Mouse (Mus musculus) embryonic facial prominence, embryonic 11.5 days (tissue): ENCODE measurements at regions not wholly inside any gene's neighbourhood (a gene's known extent, or its start where the extent isn't known, plus 50 kb on each side); places are given as distances from the start of the nearest gene placed in this dataset.

Source experiments
- ATAC-seq: fragments of 200-750 bp; cut with Nextera tagmentation; replicated peaks from 2 replicates; pipeline ENCODE4 v1.8.0; 2017; ENCODE audit warnings: low read depth; ENCODE audit not compliant: insufficient number of reproducible peaks, low FRiP score, low TSS enrichment
- DNase-seq: peaks from one replicate; pipeline ENCODE4 v3.0.0-alpha.2; 2015; ENCODE audit warnings: low spot score
- H3K27ac ChIP-seq: fragments of 300-500 bp; sonication (generic); replicated peaks from 2 replicates; pipeline ENCODE4 v1.5.1; 2014; ENCODE audit warnings: mild to moderate bottlenecking, low read depth, low read length, control low read depth
- H3K27me3 ChIP-seq: fragments of 300-500 bp; sonication (generic); 2 replicates; pipeline ENCODE4 v1.6.1; 2014; ENCODE audit warnings: mild to moderate bottlenecking, low read length, moderate library complexity, mixed read lengths; ENCODE audit not compliant: control insufficient read depth, insufficient read depth
- H3K36me3 ChIP-seq: fragments of 300-500 bp; sonication (generic); replicated peaks from 2 replicates; pipeline ENCODE4 v1.6.1; 2014; ENCODE audit warnings: low read depth, mild to moderate bottlenecking, low read length, moderate library complexity, mixed read lengths; ENCODE audit not compliant: control insufficient read depth, insufficient read depth
- H3K4me1 ChIP-seq: fragments of 300-500 bp; sonication (generic); 2 replicates; pipeline ENCODE4 v1.6.1; 2014; ENCODE audit warnings: low read length, mixed read lengths; ENCODE audit not compliant: control insufficient read depth, insufficient read depth
- H3K4me2 ChIP-seq: fragments of 300-500 bp; sonication (generic); 2 replicates; pipeline ENCODE4 v1.6.1; 2014; ENCODE audit warnings: low read depth, mild to moderate bottlenecking, control low read depth, low read length, moderate library complexity
- H3K4me3 ChIP-seq: fragments of 300-500 bp; sonication (generic); 2 replicates; pipeline ENCODE4 v1.5.1; 2014; ENCODE audit warnings: low read depth, low read length, control low read depth
- H3K9ac ChIP-seq: fragments of 300-500 bp; sonication (generic); replicated peaks from 2 replicates; pipeline ENCODE4 v1.6.1; 2014; ENCODE audit warnings: mild to moderate bottlenecking, control low read depth, low read length
- H3K9me3 ChIP-seq: fragments of 300-500 bp; sonication (generic); replicated peaks from 2 replicates; pipeline ENCODE4 v1.6.1; 2016; ENCODE audit warnings: mild to moderate bottlenecking, low read length, inconsistent platforms, mixed read lengths; ENCODE audit not compliant: control insufficient read depth
- WGBS: fragments of 180-500 bp; shearing (Covaris S2); extraction: QIAGEN DNeasy Blood & Tissue Kit; methylation state at CpG from one replicate; pipeline ENCODE4 v1.1.7; 2014; 5-methylcytosine and 5-hydroxymethylcytosine counted together

DNA sequence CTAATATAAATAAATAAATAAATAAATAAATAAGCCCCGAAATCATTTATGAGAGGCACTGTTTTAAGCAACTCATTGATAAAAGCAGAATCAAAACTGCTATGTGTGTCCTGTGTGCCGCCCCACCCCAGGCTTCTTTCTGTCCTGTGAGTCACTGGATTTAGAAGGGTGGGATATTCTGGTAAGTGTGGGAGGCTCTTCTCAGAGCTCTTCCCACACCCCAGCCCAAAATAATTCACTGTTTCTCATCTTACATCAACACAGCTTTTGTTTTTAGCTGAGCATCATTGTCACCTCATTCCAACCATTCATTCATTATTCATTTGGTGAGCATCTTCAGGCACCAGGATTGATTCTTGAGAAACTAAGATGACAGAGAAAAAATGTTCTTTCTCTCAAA is 118.4 kb downstream of the Barx2 start:
- no peaks in the 10 kb centered on the region for H3K9me3 ChIP-seq
- H3K27me3 ChIP-seq: no peaks in the 10 kb centered on the region
- no peak overlapping the region for H3K9ac ChIP-seq
- H3K27ac ChIP-seq: no peak overlapping the region
- DNase-seq (no peak), ATAC-seq (no peak)
- H3K4me3 ChIP-seq: no peak overlapping the region
- WGBS: 87% methylated on average over 2 of the region's 2 CpGs
- H3K4me1 ChIP-seq: no peaks in the 10 kb centered on the region
- H3K4me2 ChIP-seq: no peak overlapping the region
- H3K36me3 ChIP-seq: no peaks in the 10 kb centered on the region

DNA sequence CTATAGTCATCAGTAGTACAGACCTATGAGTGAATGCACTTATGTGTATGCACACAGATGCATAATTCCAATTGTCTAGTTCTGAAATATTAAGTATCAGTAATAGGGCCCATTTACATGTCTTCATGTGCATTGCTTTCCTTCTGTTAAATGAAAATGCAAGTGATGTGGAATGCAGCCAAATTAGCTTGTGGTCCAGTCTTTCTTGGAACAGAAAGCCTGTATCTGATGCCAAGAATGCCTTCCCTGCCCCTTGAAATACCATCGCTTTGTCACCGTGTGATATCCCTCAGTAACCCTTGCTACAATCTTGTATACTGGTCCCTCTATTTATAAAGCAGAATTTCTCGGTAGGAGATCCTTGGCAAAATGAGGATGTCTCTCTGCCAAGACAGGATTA is 137.3 kb downstream of the Barx2 start:
- H3K9ac ChIP-seq: no peak overlapping the region
- H3K4me2 ChIP-seq: no peak overlapping the region
- no peak for DNase-seq
- no peaks in the 10 kb centered on the region for H3K27me3 ChIP-seq
- H3K4me1 ChIP-seq: no peaks in the 10 kb centered on the region
- no peaks in the 10 kb centered on the region for H3K36me3 ChIP-seq
- WGBS: 93% methylated on average over 3 of the region's 3 CpGs
- no peak for ATAC-seq
- H3K4me3 ChIP-seq: no peak overlapping the region
- H3K9me3 ChIP-seq: no peaks in the 10 kb centered on the region
- no peak overlapping the region for H3K27ac ChIP-seq

DNA sequence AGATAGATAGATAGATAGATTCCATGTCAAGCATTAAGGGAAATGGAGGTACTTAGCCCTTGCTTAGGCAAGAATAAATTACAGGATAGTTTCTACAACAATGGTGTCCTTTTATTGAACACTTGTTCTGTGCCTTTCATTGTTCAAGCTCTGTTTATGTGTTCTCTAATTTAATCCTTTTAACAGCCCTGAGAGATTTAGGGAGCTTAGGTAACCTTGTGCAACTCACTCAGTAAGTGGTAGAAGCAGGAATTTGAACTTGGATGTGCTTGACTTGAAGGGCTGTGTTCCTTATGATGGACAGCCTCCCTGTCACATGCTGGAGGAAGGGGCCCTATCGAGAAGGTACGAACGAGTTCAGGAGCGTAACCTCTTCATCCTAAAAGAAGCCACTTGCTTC is 147.9 kb downstream of the Barx2 start:
- H3K9ac ChIP-seq: no peak overlapping the region
- no peaks in the 10 kb centered on the region for H3K4me1 ChIP-seq
- H3K4me3 ChIP-seq: no peak overlapping the region
- no peaks in the 10 kb centered on the region for H3K27me3 ChIP-seq
- DNase-seq (no peak), ATAC-seq (no peak)
- WGBS: 87% methylated on average over 4 of the region's 4 CpGs
- H3K27ac ChIP-seq: no peak overlapping the region
- H3K9me3 ChIP-seq: no peaks in the 10 kb centered on the region
- H3K36me3 ChIP-seq: no peaks in the 10 kb centered on the region
- no peak overlapping the region for H3K4me2 ChIP-seq

DNA sequence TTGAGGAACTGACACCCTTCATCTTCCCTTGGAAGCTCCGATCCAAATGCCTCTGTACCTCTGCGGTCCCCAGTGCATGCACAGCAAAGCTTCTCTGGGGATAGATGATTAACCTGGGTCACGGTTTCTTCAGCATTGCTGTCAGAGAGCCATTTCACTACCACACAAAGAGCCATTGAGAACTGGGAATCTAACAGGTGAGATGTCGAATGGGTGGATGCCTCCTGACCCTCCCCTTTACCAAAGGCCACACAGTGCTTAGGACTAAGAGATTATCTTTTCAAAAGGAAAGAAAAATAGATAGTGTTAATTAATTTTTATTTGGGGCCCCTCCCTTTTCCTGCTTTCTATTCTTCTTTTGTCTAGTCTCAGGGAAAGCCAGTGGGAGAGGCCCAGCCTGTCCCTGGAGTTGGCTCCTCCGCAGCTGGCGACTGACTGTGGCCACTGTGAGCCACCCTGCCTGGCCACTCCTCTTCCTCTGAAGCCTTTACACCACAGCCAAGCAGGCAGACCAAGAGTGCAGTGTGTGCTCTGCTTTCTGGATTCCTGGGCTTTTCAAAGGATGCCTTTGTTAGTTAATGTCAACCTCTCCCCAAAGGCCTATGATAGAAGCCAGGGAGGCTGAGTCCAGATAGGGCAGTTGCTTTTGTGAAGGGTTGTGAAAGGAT is 155.2 kb downstream of the Barx2 start:
- WGBS: 41% methylated on average over 6 of the region's 6 CpGs
- H3K9ac ChIP-seq: no peak overlapping the region

DNA sequence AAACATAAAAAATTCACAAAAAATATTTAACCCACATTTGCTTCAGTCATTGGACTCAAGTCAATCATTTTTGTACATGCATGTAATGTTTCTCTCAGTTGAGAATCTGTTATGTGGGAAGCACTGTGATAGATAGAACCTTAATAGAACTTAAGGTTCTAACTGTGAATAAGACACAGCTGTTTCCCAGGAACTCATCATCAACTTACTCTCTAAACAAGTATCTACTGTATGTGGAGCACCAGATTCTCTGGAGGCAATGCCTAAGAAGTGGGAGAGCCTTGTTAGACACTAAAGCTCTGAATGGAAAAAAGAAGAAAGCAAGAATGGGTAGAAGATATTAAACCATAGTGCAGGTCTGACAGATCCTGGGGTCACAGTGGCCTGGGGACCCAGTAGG is 182.8 kb downstream of the Barx2 start:
- DNase-seq: no peak
- Histone ChIP-seq H3K4me3 (no peak overlapping the region), H3K27me3 (no peaks in the 10 kb centered on the region)

More for the DNA sequence above, 155.2 kb downstream of the Barx2 start:
- Histone ChIP-seq H3K4me1 (no peaks in the 10 kb centered on the region), H3K36me3 (no peaks in the 10 kb centered on the region), H3K4me2 (no peak overlapping the region), H3K27me3 (no peaks in the 10 kb centered on the region), H3K9me3 (no peaks in the 10 kb centered on the region), H3K27ac (no peak overlapping the region), H3K4me3 (no peak overlapping the region)
- DNase-seq (no peak), ATAC-seq (no peak)

DNA sequence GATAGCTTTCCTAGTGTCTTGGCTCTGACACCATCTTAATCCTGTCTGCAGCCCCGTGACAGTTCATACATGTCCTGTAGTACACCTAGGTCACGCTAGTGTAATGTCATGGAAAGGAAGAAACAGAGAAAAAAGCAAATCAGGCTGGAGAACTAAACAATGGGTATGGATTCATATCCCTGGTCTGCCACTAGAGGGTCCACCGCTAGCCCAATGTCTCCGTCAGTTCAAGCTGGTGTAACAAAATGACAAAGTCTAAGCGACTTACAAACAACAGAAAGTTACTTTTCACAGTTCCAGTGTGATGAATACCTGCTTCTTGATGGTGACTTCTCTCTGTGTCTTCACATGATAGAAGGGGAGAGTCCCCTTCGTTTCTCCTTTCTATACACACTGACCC is 194.0 kb downstream of the Barx2 start:
- Histone ChIP-seq H3K27ac (no peak overlapping the region), H3K36me3 (no peaks in the 10 kb centered on the region), H3K27me3 (no peaks in the 10 kb centered on the region), H3K4me1 (no peaks in the 10 kb centered on the region), H3K9me3 (no peaks in the 10 kb centered on the region), H3K4me2 (no peak overlapping the region), H3K9ac (no peak overlapping the region), H3K4me3 (no peak overlapping the region)
- DNase-seq (no peak), ATAC-seq (no peak)
- 70% methylated on average over 6 of the region's 6 CpGs for WGBS

More for the DNA sequence above, 182.8 kb downstream of the Barx2 start:
- no peaks in the 10 kb centered on the region for H3K36me3 ChIP-seq
- no peak for ATAC-seq
- H3K9ac ChIP-seq: no peak overlapping the region
- H3K27ac ChIP-seq: no peak overlapping the region
- H3K4me1 ChIP-seq: no peaks in the 10 kb centered on the region
- H3K9me3 ChIP-seq: no peaks in the 10 kb centered on the region
- H3K4me2 ChIP-seq: no peak overlapping the region

DNA sequence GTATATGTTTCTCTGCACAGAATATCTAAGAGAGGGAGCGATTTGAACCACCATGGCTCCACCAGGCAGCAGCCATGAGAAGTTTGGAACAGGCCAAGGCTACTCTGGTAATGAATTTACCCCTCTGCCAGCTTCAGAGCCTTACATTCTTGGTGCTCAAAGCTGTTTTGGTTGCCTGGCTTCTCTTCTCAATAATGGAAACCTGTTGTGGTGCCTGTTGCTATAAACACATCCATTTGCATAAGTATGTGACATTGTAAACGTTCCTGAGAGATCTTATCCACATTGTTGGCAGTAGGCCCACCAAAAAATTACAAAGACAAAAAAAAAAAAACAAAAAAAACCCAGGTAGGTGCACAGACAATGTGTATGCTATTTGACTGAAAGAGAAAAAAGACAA is 203.2 kb downstream of the Barx2 start:
- H3K9ac ChIP-seq: no peak overlapping the region
- ATAC-seq (no peak), DNase-seq (no peak)

DNA sequence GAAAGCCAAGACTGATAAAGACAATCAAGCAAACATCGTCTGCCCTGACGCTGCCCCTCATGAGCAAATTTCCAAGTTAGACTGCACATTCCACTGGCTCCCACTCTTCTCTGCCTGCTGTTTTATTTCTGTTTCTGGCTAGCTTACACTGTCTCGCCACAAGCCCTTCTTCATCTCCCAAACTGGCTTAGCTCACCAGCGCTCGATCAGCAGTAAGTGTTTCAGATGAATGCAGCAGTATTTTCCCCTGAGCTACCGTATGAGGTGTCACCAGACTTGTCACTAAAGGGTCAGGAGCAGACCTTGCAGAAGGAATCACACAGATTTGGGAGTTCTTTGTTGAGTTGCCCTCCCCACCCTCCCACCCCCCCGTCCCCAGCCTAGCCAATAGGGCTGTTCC is 206.6 kb downstream of the Barx2 start:
- Histone ChIP-seq H3K4me3 (no peak overlapping the region), H3K9me3 (no peaks in the 10 kb centered on the region), H3K27ac (no peak overlapping the region), H3K36me3 (no peaks in the 10 kb centered on the region), H3K4me2 (no peak overlapping the region), H3K4me1 (no peaks in the 10 kb centered on the region), H3K27me3 (no peaks in the 10 kb centered on the region), H3K9ac (no peak overlapping the region)
- DNase-seq: no peak
- ATAC-seq: no peak
- 78% methylated on average over 7 of the region's 7 CpGs for WGBS

More for the DNA sequence above, 203.2 kb downstream of the Barx2 start:
- H3K4me3 ChIP-seq: no peak overlapping the region
- no peak overlapping the region for H3K4me2 ChIP-seq
- no peaks in the 10 kb centered on the region for H3K4me1 ChIP-seq
- WGBS: 59% methylated on average over 2 of the region's 2 CpGs
- no peak overlapping the region for H3K27ac ChIP-seq
- H3K36me3 ChIP-seq: no peaks in the 10 kb centered on the region
- no peaks in the 10 kb centered on the region for H3K27me3 ChIP-seq
- H3K9me3 ChIP-seq: no peaks in the 10 kb centered on the region
